ENCODE assay signal across 18 mouse cellular contexts in the genomic region with DNA sequence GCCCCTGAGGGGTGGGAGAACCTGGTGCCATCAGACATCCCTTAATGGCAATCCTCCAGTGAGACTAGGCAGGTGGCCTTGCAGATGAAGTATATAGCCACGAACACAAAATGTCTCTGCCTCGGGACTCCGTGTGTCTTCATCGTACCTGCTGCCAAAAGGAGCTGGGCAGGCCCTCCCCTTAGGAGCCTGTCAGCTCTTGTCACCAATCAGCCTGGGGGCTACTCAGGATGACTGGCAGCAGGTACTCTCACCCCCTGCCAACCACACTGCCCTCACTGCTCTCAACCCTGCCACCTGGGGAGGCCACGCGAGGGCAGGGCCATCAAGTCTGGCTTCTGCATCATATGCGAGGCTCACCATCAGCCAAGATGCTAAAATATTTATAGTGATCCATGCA.
DNase-seq lines count a peak whose midpoint lies in the region; ATAC-seq and TF ChIP-seq lines count a peak whose summit lies in the region.
"Had no signal": no experiment of that assay in that cellular context is flagged by ENCODE, and none has a peak within 500 bp of the region (broad histone marks: within the 10 kb centered on the region; RNA-seq: fewer than 3 reads in every experiment).

No protein-coding gene starts in this region.

- no peak for TF ChIP-seq CTCF in midbrain, postnatal 0 days (IDR thresholded peaks at IDR 0.05)

- ATAC-seq in hindbrain, embryonic 16.5 days: peak; percentile 47
- ATAC-seq in hindbrain, embryonic 12.5 days (ENCODE audit: low FRiP score): no peak
- ATAC-seq in midbrain, embryonic 13.5 days: 0 out of 2 replicates have a peak, but pooled peaks have one; percentile 40
- ATAC-seq in midbrain, postnatal 0 days (ENCODE audit: low FRiP score): no peak
- ATAC-seq: forebrain, embryonic 14.5 days; intestine, embryonic 15.5 days had no signal

- H3K27ac ChIP-seq in hindbrain, embryonic 16.5 days (ENCODE audit: low read depth, low read length): no peak overlapping the region
- H3K27ac ChIP-seq in hindbrain, embryonic 12.5 days: no peak overlapping the region
- no peak overlapping the region for H3K27ac ChIP-seq in midbrain, embryonic 13.5 days
- H3K27ac ChIP-seq in midbrain, postnatal 0 days (ENCODE audit: low read depth, low read length): no peak overlapping the region
- H3K27ac ChIP-seq: embryonic facial prominence, embryonic 15.5 days; forebrain, embryonic 10.5 days; gastrocnemius, adult 2 months; intestine, embryonic 15.5 days had no signal

- DNase-seq in cerebellum, postnatal 14 days: peak; percentile 50 to 62
- no peak for DNase-seq in cerebellum, adult 9-10 months
- no peak for DNase-seq in midbrain, postnatal 0 days (ENCODE audit: low spot score)
- DNase-seq: adrenal gland, adult 2 months; adrenal gland, postnatal 25 days; embryo, embryonic 11 days; gastrocnemius, adult 2 months; gastrocnemius, postnatal 25 days; kidney, adult 18-20 months had no signal

- no peak overlapping the region for H3K4me3 ChIP-seq in hindbrain, embryonic 16.5 days (ENCODE audit: low read length)
- H3K4me3 ChIP-seq in hindbrain, embryonic 12.5 days: no peak overlapping the region
- no peak overlapping the region for H3K4me3 ChIP-seq in midbrain, embryonic 13.5 days (replicated peaks)
- no peak overlapping the region for H3K4me3 ChIP-seq in midbrain, postnatal 0 days (ENCODE audit: low read depth, low read length)
- H3K4me3 ChIP-seq: embryonic facial prominence, embryonic 15.5 days; erythroblast, embryonic 14.5 days; forebrain, embryonic 10.5 days; gastrocnemius, adult 2 months; heart, embryonic 12.5 days; intestine, embryonic 15.5 days had no signal

- 59% methylated on average over 7 of the region's 7 CpGs for WGBS in hindbrain, embryonic 16.5 days
- WGBS in hindbrain, embryonic 12.5 days: 84% methylated on average over 7 of the region's 7 CpGs
- 78% methylated on average over 7 of the region's 7 CpGs for WGBS in midbrain, embryonic 13.5 days
- WGBS in midbrain, postnatal 0 days: 76% methylated on average over 7 of the region's 7 CpGs

- no peaks in the 10 kb centered on the region for H3K36me3 ChIP-seq in hindbrain, embryonic 16.5 days (ENCODE audit: control insufficient read depth, insufficient read depth, low read length)
- no peaks in the 10 kb centered on the region for H3K36me3 ChIP-seq in hindbrain, embryonic 12.5 days
- no peaks in the 10 kb centered on the region for H3K36me3 ChIP-seq in midbrain, embryonic 13.5 days
- H3K36me3 ChIP-seq in midbrain, postnatal 0 days (ENCODE audit: insufficient read depth, low read length): no peaks in the 10 kb centered on the region
- H3K36me3 ChIP-seq: embryonic facial prominence, embryonic 15.5 days; forebrain, embryonic 10.5 days; heart, embryonic 12.5 days; intestine, embryonic 15.5 days had no signal

- no peaks in the 10 kb centered on the region for H3K27me3 ChIP-seq in hindbrain, embryonic 16.5 days (replicated peaks; ENCODE audit: control insufficient read depth, insufficient read depth, low read length)
- no peaks in the 10 kb centered on the region for H3K27me3 ChIP-seq in hindbrain, embryonic 12.5 days
- H3K27me3 ChIP-seq in midbrain, embryonic 13.5 days: no peaks in the 10 kb centered on the region
- H3K27me3 ChIP-seq in midbrain, postnatal 0 days (ENCODE audit: insufficient read depth, low read length): no peaks in the 10 kb centered on the region
- H3K27me3 ChIP-seq: embryonic facial prominence, embryonic 15.5 days; heart, embryonic 12.5 days; intestine, embryonic 15.5 days had no signal

- H3K4me2 ChIP-seq in hindbrain, embryonic 16.5 days (ENCODE audit: low read length): no peak overlapping the region
- H3K4me2 ChIP-seq in hindbrain, embryonic 12.5 days (replicated peaks): no peak overlapping the region
- H3K4me2 ChIP-seq in midbrain, embryonic 13.5 days (replicated peaks): no peak overlapping the region
- no peak overlapping the region for H3K4me2 ChIP-seq in midbrain, postnatal 0 days (ENCODE audit: low read depth, low read length, poor library complexity, severe bottlenecking)
- H3K4me2 ChIP-seq: embryonic facial prominence, embryonic 15.5 days; heart, embryonic 12.5 days; intestine, embryonic 15.5 days had no signal

- no peak overlapping the region for H3K9ac ChIP-seq in hindbrain, embryonic 16.5 days (ENCODE audit: low read depth, low read length)
- H3K9ac ChIP-seq in hindbrain, embryonic 12.5 days: no peak overlapping the region
- no peak overlapping the region for H3K9ac ChIP-seq in midbrain, embryonic 13.5 days (replicated peaks)
- H3K9ac ChIP-seq in midbrain, postnatal 0 days (replicated peaks; ENCODE audit: low read length, poor library complexity, severe bottlenecking): no peak overlapping the region
- H3K9ac ChIP-seq: embryonic facial prominence, embryonic 15.5 days; heart, embryonic 12.5 days; intestine, embryonic 15.5 days had no signal

- H3K4me1 ChIP-seq in hindbrain, embryonic 16.5 days (ENCODE audit: control insufficient read depth, insufficient read depth, low read depth, low read length): peaks cover 6% of the 10 kb centered on the region; the same call in 1 of the 2 replicates
- peaks cover 11% of the 10 kb centered on the region; the same call in 1 of the 2 replicates for H3K4me1 ChIP-seq in hindbrain, embryonic 12.5 days
- H3K4me1 ChIP-seq in midbrain, embryonic 13.5 days (replicated peaks): peaks cover 10% of the 10 kb centered on the region; the same call in 1 of the 2 replicates
- H3K4me1 ChIP-seq in midbrain, postnatal 0 days (ENCODE audit: insufficient read depth, low read length): no peaks in the 10 kb centered on the region
- H3K4me1 ChIP-seq: embryonic facial prominence, embryonic 15.5 days; heart, embryonic 12.5 days; intestine, embryonic 15.5 days had no signal

- no peaks in the 10 kb centered on the region for H3K9me3 ChIP-seq in hindbrain, embryonic 16.5 days (ENCODE audit: control insufficient read depth, low read length)
- H3K9me3 ChIP-seq in hindbrain, embryonic 12.5 days (replicated peaks): no peaks in the 10 kb centered on the region
- no peaks in the 10 kb centered on the region for H3K9me3 ChIP-seq in midbrain, embryonic 13.5 days
- no peaks in the 10 kb centered on the region for H3K9me3 ChIP-seq in midbrain, postnatal 0 days (ENCODE audit: low read length)
- H3K9me3 ChIP-seq: embryonic facial prominence, embryonic 15.5 days; forebrain, embryonic 10.5 days; heart, embryonic 12.5 days; intestine, embryonic 15.5 days had no signal

Comparison
In these comparisons a context has a peak if more than half of its experiments do, and no peak if none do; other contexts are left out.
1. DNase-seq: peak in cerebellum, postnatal 14 days (2 of 2); none in cerebellum, adult 9-10 months (single experiment) and midbrain, postnatal 0 days (single experiment).
2. ATAC-seq: peak in hindbrain, embryonic 16.5 days (single experiment) and midbrain, embryonic 13.5 days (single experiment); none in hindbrain, embryonic 12.5 days (single experiment) and midbrain, postnatal 0 days (single experiment).